Mouse (Mus musculus): ENCODE measurements around the gene Hip1r. TPM values are rescaled to one million over a fixed set of nuclear protein-coding genes. Genes with fewer than 3 reads are reported as not detected.

Gene Hip1r
- polyA plus RNA-seq, 1 experiment from 2014 or later: 20.2 TPM

DNA sequence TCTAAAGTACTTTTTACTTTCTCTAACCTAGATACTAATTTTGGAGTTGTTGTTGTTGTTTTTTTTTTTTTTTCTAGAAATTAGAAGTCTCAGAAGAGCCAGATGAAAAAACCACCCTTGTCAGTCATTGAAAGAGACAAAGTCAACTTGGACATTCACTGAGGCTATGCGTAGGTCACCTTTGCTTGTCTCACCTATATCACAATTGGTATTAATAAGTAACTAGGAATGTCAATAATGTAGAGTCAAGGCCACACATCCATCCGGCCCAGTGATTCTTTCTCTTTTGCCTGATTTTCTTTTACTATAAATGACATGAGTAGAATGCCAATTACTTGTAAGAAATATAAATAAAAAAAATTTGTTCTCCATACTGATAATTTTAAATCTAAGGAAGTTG is 6.7 kb upstream of the Hip1r start:
- Histone ChIP-seq H3K9ac (ENCODE audit: low read depth, low read length) (no peak overlapping the region), H3K36me3 (ENCODE audit: control insufficient read depth, insufficient read depth, low read length) (no peaks in the 10 kb centered on the region), H3K4me2 (no peak overlapping the region), H3K4me1 (replicated peaks; ENCODE audit: control insufficient read depth, insufficient read depth, low read length) (0 out of 2 replicates have a peak, but pooled peaks cover 2% of the 10 kb centered on the region), H3K9me3 (ENCODE audit: control insufficient read depth, low read length) (no peaks in the 10 kb centered on the region), H3K4me3 (ENCODE audit: low read depth, low read length) (no peak overlapping the region), H3K27me3 (replicated peaks; ENCODE audit: control insufficient read depth, insufficient read depth, low read length) (no peaks in the 10 kb centered on the region), H3K27ac (ENCODE audit: low read depth, low read length) (no peak overlapping the region)
- DNase-seq (ENCODE audit: low spot score) (no peak), ATAC-seq (replicated peaks; ENCODE audit: low FRiP score) (no peak)
- WGBS: 72% methylated on average over 2 of the region's 2 CpGs

DNA sequence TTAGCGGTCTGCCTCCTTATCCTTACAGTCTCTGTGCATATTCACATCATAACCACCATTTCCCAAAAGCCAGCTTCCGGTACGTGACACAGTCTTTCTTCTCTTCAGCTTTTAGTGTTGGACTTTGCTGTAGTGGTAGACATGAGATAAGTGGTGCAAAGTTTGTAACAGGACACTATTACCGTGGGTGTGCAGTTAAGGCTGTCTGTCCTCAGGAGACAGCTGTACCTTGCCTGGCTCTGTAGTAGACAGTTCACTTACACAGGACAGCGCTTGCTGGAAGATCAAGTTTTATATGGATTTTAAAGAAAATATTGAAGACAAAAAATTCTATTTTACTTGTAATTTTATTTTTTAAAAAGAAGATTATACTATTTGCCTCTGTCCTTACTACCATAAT is 5.0 kb upstream of the Hip1r start:
- ATAC-seq (replicated peaks; ENCODE audit: low FRiP score) (no peak), DNase-seq (ENCODE audit: low spot score) (no peak)
- Histone ChIP-seq H3K27me3 (replicated peaks; ENCODE audit: control insufficient read depth, insufficient read depth, low read length) (0 out of 2 replicates have a peak, but pooled peaks cover 2% of the 10 kb centered on the region), H3K4me3 (ENCODE audit: low read depth, low read length) (no peak overlapping the region), H3K4me1 (replicated peaks; ENCODE audit: control insufficient read depth, insufficient read depth, low read length) (peaks cover 2% of the 10 kb centered on the region; the same call in 1 of the 2 replicates), H3K36me3 (ENCODE audit: control insufficient read depth, insufficient read depth, low read length) (no peaks in the 10 kb centered on the region), H3K4me2 (no peak overlapping the region), H3K9me3 (ENCODE audit: control insufficient read depth, low read length) (no peaks in the 10 kb centered on the region), H3K9ac (ENCODE audit: low read depth, low read length) (no peak overlapping the region), H3K27ac (ENCODE audit: low read depth, low read length) (no peak overlapping the region)
- WGBS: 73% methylated on average over 5 of the region's 5 CpGs

DNA sequence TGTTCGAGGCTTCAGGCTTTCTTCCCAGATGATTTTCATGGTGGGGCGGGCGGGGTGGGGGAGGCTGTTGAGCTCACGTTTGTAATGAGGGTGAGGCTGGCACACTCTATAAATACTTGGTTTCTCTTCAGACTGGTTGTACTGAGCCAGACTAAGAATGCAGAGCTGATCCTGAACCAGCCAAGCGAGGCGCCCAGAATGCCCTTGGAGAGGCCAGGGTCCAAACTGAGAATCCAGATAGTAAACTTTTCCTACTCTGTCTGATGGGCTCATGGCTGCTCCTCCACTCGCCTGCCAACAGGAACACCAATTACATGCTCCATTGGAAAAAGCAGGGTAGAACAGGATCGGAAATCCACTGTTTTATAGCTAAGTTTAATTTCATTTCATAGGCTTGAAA is 4.2 kb upstream of the Hip1r start:
- H3K27me3 ChIP-seq (replicated peaks; ENCODE audit: control insufficient read depth, insufficient read depth, low read length): 0 out of 2 replicates have a peak, but pooled peaks cover 2% of the 10 kb centered on the region
- 78% methylated on average over 8 of the region's 8 CpGs for WGBS
- H3K9ac ChIP-seq (ENCODE audit: low read depth, low read length): no peak overlapping the region
- no peaks in the 10 kb centered on the region for H3K9me3 ChIP-seq (ENCODE audit: control insufficient read depth, low read length)
- H3K4me1 ChIP-seq (replicated peaks; ENCODE audit: control insufficient read depth, insufficient read depth, low read length): peaks cover 2% of the 10 kb centered on the region; the same call in 1 of the 2 replicates
- no peak overlapping the region for H3K4me2 ChIP-seq
- ATAC-seq (replicated peaks; ENCODE audit: low FRiP score): no peak
- H3K36me3 ChIP-seq (ENCODE audit: control insufficient read depth, insufficient read depth, low read length): no peaks in the 10 kb centered on the region
- H3K4me3 ChIP-seq (ENCODE audit: low read depth, low read length): no peak overlapping the region
- no peak overlapping the region for H3K27ac ChIP-seq (ENCODE audit: low read depth, low read length)
- DNase-seq (ENCODE audit: low spot score): no peak

GRCm38 (mm10) chr5:123970576-123970975 is 2.9 kb upstream of the Hip1r start:
- H3K9ac ChIP-seq (ENCODE audit: low read depth, low read length): no peak overlapping the region
- no peak overlapping the region for H3K27ac ChIP-seq (ENCODE audit: low read depth, low read length)
- H3K27me3 ChIP-seq (replicated peaks; ENCODE audit: control insufficient read depth, insufficient read depth, low read length): peaks cover 2% of the 10 kb centered on the region; the same call in 1 of the 2 replicates
- 84% methylated on average over 4 of the region's 4 CpGs for WGBS
- H3K4me1 ChIP-seq (replicated peaks; ENCODE audit: control insufficient read depth, insufficient read depth, low read length): peaks cover 7% of the 10 kb centered on the region; the same call in 1 of the 2 replicates
- ATAC-seq (replicated peaks; ENCODE audit: low FRiP score) (no peak), DNase-seq (ENCODE audit: low spot score) (no peak)
- no peaks in the 10 kb centered on the region for H3K36me3 ChIP-seq (ENCODE audit: control insufficient read depth, insufficient read depth, low read length)
- H3K9me3 ChIP-seq (ENCODE audit: control insufficient read depth, low read length): no peaks in the 10 kb centered on the region
- no peak overlapping the region for H3K4me2 ChIP-seq
- H3K4me3 ChIP-seq (ENCODE audit: low read depth, low read length): no peak overlapping the region

DNA sequence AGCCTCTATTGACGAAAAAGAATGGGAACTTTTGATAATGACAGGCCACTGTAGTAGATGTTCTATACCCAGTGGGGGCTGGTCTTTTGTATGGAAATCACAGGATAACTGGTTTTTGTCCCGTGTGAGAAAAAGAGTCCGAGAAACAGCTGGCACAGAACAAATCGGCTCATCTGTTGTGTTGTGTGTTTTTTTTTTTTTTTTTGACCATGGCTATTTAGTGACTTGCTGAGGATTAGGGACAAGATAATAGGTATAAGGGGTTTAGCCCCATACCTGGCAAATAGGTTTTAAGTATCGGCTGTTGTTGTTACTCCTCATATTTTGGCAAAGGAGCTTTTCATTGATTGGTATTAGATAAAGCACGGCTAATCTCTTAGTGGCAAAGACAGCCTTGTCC is 975 bp upstream of the Hip1r start:
- Histone ChIP-seq H3K4me2 (no peak overlapping the region), H3K27ac (ENCODE audit: low read depth, low read length) (no peak overlapping the region), H3K36me3 (ENCODE audit: control insufficient read depth, insufficient read depth, low read length) (no peaks in the 10 kb centered on the region), H3K27me3 (replicated peaks; ENCODE audit: control insufficient read depth, insufficient read depth, low read length) (peaks cover 2% of the 10 kb centered on the region; the same call in 1 of the 2 replicates), H3K4me3 (ENCODE audit: low read depth, low read length) (no peak overlapping the region), H3K9me3 (ENCODE audit: control insufficient read depth, low read length) (no peaks in the 10 kb centered on the region), H3K4me1 (replicated peaks; ENCODE audit: control insufficient read depth, insufficient read depth, low read length) (peaks cover 7% of the 10 kb centered on the region; the same call in 1 of the 2 replicates), H3K9ac (ENCODE audit: low read depth, low read length) (no peak overlapping the region)
- ATAC-seq (replicated peaks; ENCODE audit: low FRiP score) (no peak), DNase-seq (ENCODE audit: low spot score) (no peak)
- WGBS: 75% methylated on average over 6 of the region's 6 CpGs

DNA sequence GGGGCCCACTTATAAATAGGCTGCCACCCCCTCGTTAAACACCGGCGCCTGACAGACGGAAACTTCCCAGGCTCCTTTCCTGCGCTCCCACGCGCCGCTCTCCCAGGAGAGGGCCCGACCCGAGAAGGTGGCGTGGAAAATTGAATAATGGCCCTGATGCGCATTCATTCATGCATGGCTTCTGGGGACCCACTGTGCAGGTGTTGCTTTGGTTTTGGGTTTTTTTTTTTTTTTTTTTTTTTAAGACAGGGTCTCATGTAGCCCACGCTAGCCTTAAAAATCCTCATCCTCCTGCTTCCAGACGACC is 704 bp downstream of the Hip1r start:
- peak overlapping the region; percentile 78 for H3K9ac ChIP-seq (ENCODE audit: low read depth, low read length)
- WGBS: 2% methylated on average over 14 of the region's 14 CpGs
- peaks cover 7% of the 10 kb centered on the region; the same call in 1 of the 2 replicates for H3K4me1 ChIP-seq (replicated peaks; ENCODE audit: control insufficient read depth, insufficient read depth, low read length)
- DNase-seq (ENCODE audit: low spot score): no peak
- H3K27ac ChIP-seq (ENCODE audit: low read depth, low read length): peak overlapping the region; percentile 70
- no peak for ATAC-seq (replicated peaks; ENCODE audit: low FRiP score)
- H3K27me3 ChIP-seq (replicated peaks; ENCODE audit: control insufficient read depth, insufficient read depth, low read length): peaks cover 2% of the 10 kb centered on the region; the same call in 1 of the 2 replicates
- no peaks in the 10 kb centered on the region for H3K9me3 ChIP-seq (ENCODE audit: control insufficient read depth, low read length)
- H3K4me3 ChIP-seq (ENCODE audit: low read depth, low read length): peak overlapping the region; percentile 76
- no peaks in the 10 kb centered on the region for H3K36me3 ChIP-seq (ENCODE audit: control insufficient read depth, insufficient read depth, low read length)
- H3K4me2 ChIP-seq: peak overlapping the region; percentile 95

DNA sequence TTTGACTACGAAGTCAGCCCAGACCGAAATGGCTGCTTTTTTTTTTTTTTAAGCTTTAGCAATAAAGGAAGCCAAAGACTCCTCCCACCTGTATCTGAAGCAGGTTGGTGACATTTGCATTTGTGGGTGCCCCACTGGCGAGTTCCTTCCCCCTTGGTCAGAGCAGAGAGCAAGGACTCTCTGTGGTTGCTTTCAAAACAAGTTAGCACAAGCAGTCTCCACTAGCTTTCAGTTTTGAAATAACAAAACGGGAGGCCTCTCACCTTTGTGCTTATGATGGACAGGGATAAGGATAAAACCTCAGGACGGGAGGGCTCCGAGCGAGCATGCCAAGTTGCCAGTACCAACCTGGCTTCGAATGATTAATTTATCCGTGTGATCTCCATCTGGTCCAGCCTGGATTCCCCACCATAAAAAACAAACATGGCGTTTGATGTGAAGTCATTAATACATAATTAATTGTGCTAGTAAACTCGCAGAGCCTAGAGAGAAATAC is 1.2 kb downstream of the Hip1r start:
- peaks cover 2% of the 10 kb centered on the region; the same call in 1 of the 2 replicates for H3K27me3 ChIP-seq (replicated peaks; ENCODE audit: control insufficient read depth, insufficient read depth, low read length)
- WGBS: 36% methylated on average over 11 of the region's 11 CpGs
- H3K27ac ChIP-seq (ENCODE audit: low read depth, low read length): no peak overlapping the region

GRCm38 (mm10) chr5:123975668-123976180 is 2.3 kb downstream of the Hip1r start:
- Histone ChIP-seq H3K4me1 (replicated peaks; ENCODE audit: control insufficient read depth, insufficient read depth, low read length) (peaks cover 7% of the 10 kb centered on the region; the same call in 1 of the 2 replicates), H3K27me3 (replicated peaks; ENCODE audit: control insufficient read depth, insufficient read depth, low read length) (peaks cover 2% of the 10 kb centered on the region; the same call in 1 of the 2 replicates), H3K36me3 (ENCODE audit: control insufficient read depth, insufficient read depth, low read length) (no peaks in the 10 kb centered on the region), H3K27ac (ENCODE audit: low read depth, low read length) (no peak overlapping the region), H3K4me2 (peak overlapping the region; percentile 95), H3K9ac (ENCODE audit: low read depth, low read length) (no peak overlapping the region), H3K4me3 (ENCODE audit: low read depth, low read length) (peak overlapping the region; percentile 76), H3K9me3 (ENCODE audit: control insufficient read depth, low read length) (no peaks in the 10 kb centered on the region)
- ATAC-seq (replicated peaks; ENCODE audit: low FRiP score) (no peak), DNase-seq (ENCODE audit: low spot score) (no peak)
- 58% methylated on average over 6 of the region's 6 CpGs for WGBS

More for the DNA sequence above, 1.2 kb downstream of the Hip1r start:
- Histone ChIP-seq H3K9me3 (ENCODE audit: control insufficient read depth, low read length) (no peaks in the 10 kb centered on the region), H3K4me3 (ENCODE audit: low read depth, low read length) (peak overlapping the region; percentile 76), H3K4me1 (replicated peaks; ENCODE audit: control insufficient read depth, insufficient read depth, low read length) (peaks cover 7% of the 10 kb centered on the region; the same call in 1 of the 2 replicates), H3K36me3 (ENCODE audit: control insufficient read depth, insufficient read depth, low read length) (no peaks in the 10 kb centered on the region), H3K4me2 (peak overlapping the region; percentile 95), H3K9ac (ENCODE audit: low read depth, low read length) (peak overlapping the region; percentile 22; the same call in 1 of the 2 replicates)
- no peak for ATAC-seq (replicated peaks; ENCODE audit: low FRiP score)
- DNase-seq (ENCODE audit: low spot score): no peak

DNA sequence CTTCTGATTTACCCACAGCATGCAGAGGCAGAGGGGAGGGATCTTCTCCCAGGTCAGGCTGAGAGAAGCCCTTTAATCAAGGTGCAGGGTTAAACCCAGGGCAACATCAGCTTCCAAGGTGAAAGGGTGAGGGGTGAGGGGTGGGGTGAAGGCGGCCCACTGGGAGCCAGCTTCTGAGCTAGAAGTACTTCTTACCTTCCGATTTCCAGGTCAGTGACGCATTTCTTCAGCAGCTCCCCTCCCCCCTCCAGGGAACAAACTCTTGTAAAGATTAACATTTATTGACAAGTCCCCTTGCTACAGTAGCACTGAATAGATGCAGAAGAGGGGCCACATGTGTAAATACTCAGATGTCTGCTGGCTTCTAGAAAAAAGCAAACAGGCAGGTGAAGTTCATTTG is 3.8 kb downstream of the Hip1r start:
- H3K4me1 ChIP-seq (replicated peaks; ENCODE audit: control insufficient read depth, insufficient read depth, low read length): peaks cover 10% of the 10 kb centered on the region
- WGBS: 55% methylated on average over 3 of the region's 3 CpGs
- H3K36me3 ChIP-seq (ENCODE audit: control insufficient read depth, insufficient read depth, low read length): no peaks in the 10 kb centered on the region
- no peaks in the 10 kb centered on the region for H3K9me3 ChIP-seq (ENCODE audit: control insufficient read depth, low read length)
- H3K4me2 ChIP-seq: peak overlapping the region; percentile 95
- no peak for ATAC-seq (replicated peaks; ENCODE audit: low FRiP score)
- 0 out of 2 replicates have a peak overlapping the region, but pooled peaks have one; percentile 26 for H3K27ac ChIP-seq (ENCODE audit: low read depth, low read length)
- H3K9ac ChIP-seq (ENCODE audit: low read depth, low read length): no peak overlapping the region
- peaks cover 2% of the 10 kb centered on the region; the same call in 1 of the 2 replicates for H3K27me3 ChIP-seq (replicated peaks; ENCODE audit: control insufficient read depth, insufficient read depth, low read length)
- H3K4me3 ChIP-seq (ENCODE audit: low read depth, low read length): no peak overlapping the region
- DNase-seq (ENCODE audit: low spot score): no peak
